Mouse (Mus musculus) intestine, embryonic 15.5 days (tissue): Measurements from ENCODE around the gene P4hb. TPM values are rescaled to one million over a fixed set of nuclear protein-coding genes. Genes with fewer than 3 reads are reported as not detected.

Source experiments
- ATAC-seq: fragments of 200-750 bp; cut with Nextera tagmentation; 2 replicates; pipeline ENCODE4 v1.8.0; 2017; ENCODE audit warnings: moderate TSS enrichment, moderate library complexity
- H3K27ac ChIP-seq: fragments of 300-500 bp; sonication (generic); 2 replicates; pipeline ENCODE4 v1.5.1; 2015; ENCODE audit warnings: mild to moderate bottlenecking, inconsistent platforms
- H3K27me3 ChIP-seq: fragments of 300-500 bp; sonication (generic); replicated peaks from 2 replicates; pipeline ENCODE4 v1.6.1; 2015; ENCODE audit warnings: inconsistent platforms
- H3K36me3 ChIP-seq: fragments of 300-500 bp; sonication (generic); 2 replicates; pipeline ENCODE4 v1.6.1; 2015; ENCODE audit warnings: inconsistent platforms
- H3K4me1 ChIP-seq: fragments of 300-500 bp; sonication (generic); replicated peaks from 2 replicates; pipeline ENCODE4 v1.6.1; 2015; ENCODE audit warnings: inconsistent platforms
- H3K4me2 ChIP-seq: fragments of 300-500 bp; sonication (generic); replicated peaks from 2 replicates; pipeline ENCODE4 v1.6.1; 2015; ENCODE audit warnings: mild to moderate bottlenecking, inconsistent platforms
- H3K4me3 ChIP-seq: fragments of 300-500 bp; sonication (generic); replicated peaks from 2 replicates; pipeline ENCODE4 v1.5.1; 2015; ENCODE audit warnings: inconsistent platforms
- H3K9ac ChIP-seq: fragments of 300-500 bp; sonication (generic); 2 replicates; pipeline ENCODE4 v1.6.1; 2015; ENCODE audit warnings: inconsistent platforms
- H3K9me3 ChIP-seq: fragments of 300-500 bp; sonication (generic); 2 replicates; pipeline ENCODE4 v1.6.1; 2016; ENCODE audit warnings: inconsistent platforms
- WGBS: fragments of 180-500 bp; shearing (Covaris S2); methylation state at CpG from one replicate; pipeline ENCODE4 v1.1.7; 2015; 5-methylcytosine and 5-hydroxymethylcytosine counted together
- polyA plus RNA-seq: library from polyadenylated mRNA; unstranded; fragments of >200 nt; fragmentation: Nextera tagmentation; extraction: Ambion mirVana; gene quantifications from 2 replicates; pipeline ENCODE4 v1.2.1, GENCODE M21; 2015

The P4hb gene
- polyA plus RNA-seq, 1 experiment from 2014 or later = 992 TPM

DNA sequence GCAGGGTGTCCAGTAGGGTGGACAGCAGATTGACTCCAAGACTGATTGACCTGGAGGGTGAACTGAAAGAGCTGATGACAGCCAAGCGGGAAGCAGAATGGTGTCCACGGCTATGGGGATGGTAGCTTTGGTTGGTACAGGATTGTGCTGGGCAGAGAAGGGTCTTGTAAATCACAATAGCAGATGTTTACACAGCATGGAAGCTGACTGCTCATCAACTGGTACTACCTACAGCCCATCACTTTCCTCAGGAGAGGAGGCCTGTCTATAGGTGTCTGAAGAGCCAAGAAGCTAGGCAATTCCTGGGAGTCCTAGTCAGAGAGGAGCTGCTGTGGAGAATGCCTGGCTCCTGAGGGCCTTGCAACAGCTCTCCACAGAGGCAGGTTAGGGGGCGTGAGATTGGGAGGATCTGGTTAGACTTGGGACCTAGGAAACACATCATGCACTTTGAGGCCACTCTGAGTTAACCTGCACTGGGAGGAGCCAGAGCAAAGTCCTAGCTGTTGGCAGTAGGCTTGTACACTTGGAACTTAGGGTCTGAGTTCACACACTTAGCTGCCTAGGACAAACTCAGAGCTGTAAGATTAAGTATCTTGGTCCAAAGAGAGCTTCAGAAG, 3.4 kb upstream of the P4hb start:
- no peak overlapping the region for H3K4me3 ChIP-seq
- peaks cover 18% of the 10 kb centered on the region for H3K36me3 ChIP-seq
- peaks cover 47% of the 10 kb centered on the region for H3K4me1 ChIP-seq
- H3K9me3 ChIP-seq = no peaks in the 10 kb centered on the region
- H3K4me2 ChIP-seq = peak overlapping the region; percentile 42
- 70% methylated on average over 3 of the region's 3 CpGs for WGBS
- peak; percentile 4 for ATAC-seq
- H3K9ac ChIP-seq = 0 out of 2 replicates have a peak overlapping the region, but pooled peaks have one; percentile 14
- H3K27ac ChIP-seq = peak overlapping the region; percentile 82
- no peaks in the 10 kb centered on the region for H3K27me3 ChIP-seq

DNA sequence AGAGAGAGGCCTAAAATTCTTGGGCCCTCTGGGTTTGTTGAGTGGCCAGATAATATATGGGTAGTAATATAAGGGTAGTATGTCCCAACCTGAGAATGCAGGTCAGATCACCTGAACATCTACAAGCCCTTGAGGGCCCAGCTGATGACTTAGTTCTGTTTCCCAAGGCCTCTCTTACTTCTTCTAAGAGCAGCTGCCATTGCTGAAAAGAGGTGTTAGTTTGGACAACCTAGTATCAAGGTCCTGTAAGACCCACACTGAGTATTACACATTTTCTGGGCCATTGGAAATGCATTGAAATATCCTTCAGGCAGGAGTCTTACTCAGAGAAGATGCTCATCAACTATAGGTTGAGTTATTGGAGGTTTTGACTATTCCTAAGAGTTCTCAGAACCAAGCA, 2.9 kb upstream of the P4hb start:
- Histone ChIP-seq H3K4me3 (no peak overlapping the region), H3K9me3 (no peaks in the 10 kb centered on the region), H3K4me2 (0 out of 2 replicates have a peak overlapping the region, but pooled peaks have one; percentile 12), H3K27ac (peak overlapping the region; percentile 68), H3K27me3 (no peaks in the 10 kb centered on the region), H3K36me3 (peaks cover 22% of the 10 kb centered on the region), H3K9ac (no peak overlapping the region), H3K4me1 (peaks cover 52% of the 10 kb centered on the region)
- no peak for ATAC-seq

DNA sequence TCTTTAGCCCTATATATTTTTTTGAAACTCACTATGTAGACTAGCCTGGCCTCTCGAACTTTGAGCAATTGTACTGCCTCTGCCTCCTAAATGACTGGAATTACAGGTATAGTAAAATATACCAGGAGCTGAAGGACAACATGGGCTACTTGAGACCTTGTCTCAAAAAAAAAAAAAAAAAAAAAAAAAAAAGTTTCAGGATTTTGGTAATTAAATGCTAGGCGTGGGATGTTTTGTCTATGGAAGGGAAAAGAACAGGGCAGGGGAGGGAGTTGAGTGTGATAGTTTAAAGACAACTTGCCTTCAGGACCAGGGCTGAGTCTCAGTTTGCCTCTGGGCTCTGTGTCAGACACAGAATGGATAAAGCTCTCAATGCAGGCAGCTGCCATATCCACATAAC, 2.0 kb upstream of the P4hb start:
- no peak for ATAC-seq
- H3K9ac ChIP-seq = no peak overlapping the region; the same call in 1 of the 2 replicates
- H3K27ac ChIP-seq = no peak overlapping the region
- H3K4me1 ChIP-seq = peaks cover 53% of the 10 kb centered on the region
- H3K4me3 ChIP-seq = no peak overlapping the region
- peaks cover 30% of the 10 kb centered on the region for H3K36me3 ChIP-seq
- H3K27me3 ChIP-seq = no peaks in the 10 kb centered on the region
- H3K9me3 ChIP-seq = no peaks in the 10 kb centered on the region
- H3K4me2 ChIP-seq = no peak overlapping the region
- 74% methylated on average over 2 of the region's 2 CpGs for WGBS

DNA sequence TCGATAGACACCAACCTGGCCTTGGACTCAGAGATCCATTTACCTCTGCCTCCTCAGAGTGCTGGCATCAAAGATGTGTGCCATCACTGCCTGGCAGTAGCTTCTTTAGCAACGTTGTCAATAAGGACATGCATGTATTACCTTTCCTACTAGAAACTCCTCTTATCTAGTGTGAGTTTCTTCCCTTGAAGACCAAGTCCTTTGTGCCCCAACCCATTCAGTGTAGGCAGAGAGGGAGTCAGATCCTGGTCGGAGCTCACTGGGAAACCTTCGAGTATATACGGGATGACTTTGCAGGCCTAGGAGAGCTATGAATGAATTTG, 1.2 kb upstream of the P4hb start:
- Histone ChIP-seq H3K9me3 (no peaks in the 10 kb centered on the region), H3K27ac (peak overlapping the region; percentile 24; the same call in 1 of the 2 replicates), H3K27me3 (no peaks in the 10 kb centered on the region), H3K9ac (peak overlapping the region; percentile 78), H3K4me3 (peak overlapping the region; percentile 96), H3K4me2 (peak overlapping the region; percentile 68), H3K4me1 (peaks cover 47% of the 10 kb centered on the region), H3K36me3 (peaks cover 32% of the 10 kb centered on the region)
- 36% methylated on average over 5 of the region's 5 CpGs for WGBS
- ATAC-seq = no peak

DNA sequence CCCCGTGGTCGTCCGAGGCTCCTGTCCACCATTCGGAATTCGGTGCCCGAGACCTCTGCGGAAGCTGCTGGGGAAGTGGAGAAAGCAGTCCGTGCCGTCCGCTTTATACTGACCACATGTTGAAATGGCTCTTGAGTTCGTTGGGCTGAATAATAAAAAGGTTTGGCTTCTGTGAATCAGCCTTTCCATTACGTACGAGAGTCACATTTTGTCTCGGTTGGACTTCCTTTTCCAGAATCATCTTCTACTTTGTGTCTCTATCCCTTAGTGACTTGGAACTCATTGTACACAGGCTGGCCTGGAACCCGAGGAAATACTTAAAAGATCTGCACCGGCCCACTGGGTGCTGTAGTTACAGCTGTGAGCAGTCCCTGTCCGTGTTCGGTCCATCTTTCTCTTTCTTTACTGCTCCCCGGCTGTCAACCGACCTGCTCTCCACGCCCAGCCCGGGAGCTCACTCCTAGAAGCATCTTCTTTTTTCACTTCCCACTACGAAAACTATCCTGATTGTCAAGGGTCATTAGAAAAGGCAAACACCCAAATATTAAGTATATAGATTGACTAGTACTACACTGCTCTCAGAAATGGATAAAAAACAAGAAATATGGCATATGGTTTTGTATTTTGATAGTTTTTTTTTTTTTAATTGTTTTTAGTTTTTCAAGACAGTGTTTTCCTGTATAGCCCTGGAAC, 678 bp upstream of the P4hb start:
- 0% methylated on average over 23 of the region's 23 CpGs for WGBS
- Histone ChIP-seq H3K4me1 (peaks cover 42% of the 10 kb centered on the region), H3K27ac (peak overlapping the region; percentile 90), H3K4me2 (peak overlapping the region; percentile 68), H3K9me3 (no peaks in the 10 kb centered on the region), H3K4me3 (peak overlapping the region; percentile 96), H3K36me3 (peaks cover 28% of the 10 kb centered on the region), H3K9ac (peak overlapping the region; percentile 78), H3K27me3 (no peaks in the 10 kb centered on the region)
- ATAC-seq = no peak

DNA sequence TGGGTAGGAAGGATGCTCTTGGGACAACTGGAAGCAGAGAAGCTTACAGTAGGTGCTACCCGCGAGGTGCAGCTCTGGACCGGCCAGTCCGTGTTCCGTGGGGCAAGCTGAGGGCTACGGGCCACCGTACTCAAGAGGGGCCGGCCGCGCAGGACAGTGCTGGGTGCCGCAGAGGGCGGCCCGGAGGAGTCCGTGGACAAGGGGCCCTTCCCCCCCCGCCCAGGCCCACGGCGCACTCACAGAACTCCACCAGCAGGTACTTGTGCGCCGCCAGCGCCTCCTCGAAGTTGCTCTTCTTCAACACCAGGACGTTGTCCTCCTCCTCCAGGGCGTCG, 669 bp downstream of the P4hb start:
- H3K27me3 ChIP-seq = no peaks in the 10 kb centered on the region
- peaks cover 30% of the 10 kb centered on the region for H3K4me1 ChIP-seq
- peak overlapping the region; percentile 96 for H3K4me3 ChIP-seq
- ATAC-seq = peak; percentile 22
- no peaks in the 10 kb centered on the region for H3K9me3 ChIP-seq
- WGBS = 0% methylated on average over 15 of the region's 24 CpGs
- H3K9ac ChIP-seq = peak overlapping the region; percentile 93
- H3K4me2 ChIP-seq = peak overlapping the region; percentile 85
- H3K27ac ChIP-seq = peak overlapping the region; percentile 85
- peaks cover 30% of the 10 kb centered on the region for H3K36me3 ChIP-seq

DNA sequence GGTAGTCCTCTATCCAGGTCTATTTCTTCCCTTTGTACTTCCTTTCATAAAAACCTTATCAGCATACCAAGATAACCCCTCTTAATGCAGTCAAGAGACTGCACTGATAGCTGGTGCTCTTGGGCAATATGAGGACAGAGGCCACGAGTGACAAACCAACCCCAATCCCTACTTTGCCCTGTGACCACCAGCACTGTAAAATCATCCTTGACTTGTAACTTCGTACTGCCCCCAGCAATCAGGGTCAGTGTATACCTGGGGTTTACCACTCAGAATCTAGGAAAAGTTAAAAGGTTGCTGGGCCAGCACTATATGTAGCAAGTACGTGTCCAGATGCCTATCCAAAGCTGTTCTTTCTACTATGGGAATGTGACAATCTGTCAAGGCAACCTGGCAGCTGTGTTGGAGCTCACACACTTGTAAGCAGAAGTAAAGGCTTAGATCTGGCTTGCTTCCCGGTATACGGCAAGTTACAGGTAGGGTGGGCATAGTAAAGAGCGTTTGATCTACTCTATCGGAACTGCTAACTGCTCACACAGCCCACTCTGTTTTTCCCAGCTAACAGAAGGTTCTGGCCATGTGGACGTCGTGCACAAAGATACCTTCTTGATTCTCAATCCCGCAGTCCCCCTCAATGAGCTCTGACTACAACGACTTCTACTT, 1.2 kb downstream of the P4hb start:
- ATAC-seq = no peak
- peak overlapping the region; percentile 85 for H3K27ac ChIP-seq
- H3K27me3 ChIP-seq = no peaks in the 10 kb centered on the region
- peak overlapping the region; percentile 93 for H3K9ac ChIP-seq
- WGBS = 6% methylated on average over 11 of the region's 11 CpGs
- peaks cover 35% of the 10 kb centered on the region for H3K36me3 ChIP-seq
- H3K4me3 ChIP-seq = peak overlapping the region; percentile 96
- peaks cover 25% of the 10 kb centered on the region for H3K4me1 ChIP-seq
- no peaks in the 10 kb centered on the region for H3K9me3 ChIP-seq
- H3K4me2 ChIP-seq = peak overlapping the region; percentile 85

DNA sequence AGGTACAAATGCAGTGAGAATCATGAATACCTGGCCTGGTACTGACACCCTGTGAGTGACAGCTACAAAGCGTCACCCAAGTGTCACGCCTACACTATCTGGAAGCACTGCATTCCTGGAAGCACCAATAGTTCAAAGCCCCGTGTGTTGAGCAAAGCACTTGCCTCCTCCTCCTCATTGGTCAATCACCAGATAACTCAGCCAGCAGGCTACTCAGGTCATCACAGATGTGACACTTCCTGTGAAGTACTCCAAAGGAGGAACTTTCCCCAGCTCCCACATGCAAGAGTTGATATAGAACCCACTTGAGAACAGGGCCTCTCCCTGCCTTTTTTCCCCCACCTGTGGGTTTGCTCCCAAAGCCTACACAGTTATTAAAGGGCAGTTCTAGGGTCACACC, 1.9 kb downstream of the P4hb start:
- no peaks in the 10 kb centered on the region for H3K9me3 ChIP-seq

DNA sequence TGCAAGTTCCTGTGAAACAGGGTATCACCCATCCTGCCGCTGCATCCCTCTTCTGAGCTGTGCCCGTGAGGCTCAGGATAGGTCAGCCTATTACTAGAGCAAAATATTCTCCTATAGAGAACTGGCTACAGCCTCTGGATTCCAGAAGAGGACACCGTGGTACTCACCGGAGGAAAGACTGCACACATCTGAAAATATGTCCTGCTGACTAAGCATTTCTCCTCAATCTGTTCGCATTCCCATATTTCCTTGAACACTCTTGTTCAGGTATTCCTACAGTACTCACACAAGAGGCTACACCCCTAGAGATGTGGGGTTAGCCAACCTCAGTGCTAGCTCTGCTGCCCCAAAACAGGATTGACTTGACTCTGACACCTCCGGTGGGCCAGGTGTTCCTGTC, 4.7 kb downstream of the P4hb start:
- peaks cover 68% of the 10 kb centered on the region for H3K36me3 ChIP-seq
- no peaks in the 10 kb centered on the region for H3K9me3 ChIP-seq
- H3K4me1 ChIP-seq = peaks cover 16% of the 10 kb centered on the region
- H3K4me2 ChIP-seq = no peak overlapping the region
- ATAC-seq = no peak
- no peaks in the 10 kb centered on the region for H3K27me3 ChIP-seq
- 94% methylated on average over 6 of the region's 6 CpGs for WGBS
- H3K9ac ChIP-seq = no peak overlapping the region
- no peak overlapping the region for H3K4me3 ChIP-seq
- no peak overlapping the region for H3K27ac ChIP-seq

More for the DNA sequence above, 1.9 kb downstream of the P4hb start:
- Histone ChIP-seq H3K9ac (peak overlapping the region; percentile 93), H3K27ac (0 out of 2 replicates have a peak overlapping the region, but pooled peaks have one; percentile 34), H3K4me1 (peaks cover 21% of the 10 kb centered on the region), H3K4me2 (peak overlapping the region; percentile 85), H3K36me3 (peaks cover 42% of the 10 kb centered on the region), H3K27me3 (no peaks in the 10 kb centered on the region), H3K4me3 (peak overlapping the region; percentile 96)
- ATAC-seq = no peak
- WGBS = 63% methylated on average over 3 of the region's 3 CpGs

DNA sequence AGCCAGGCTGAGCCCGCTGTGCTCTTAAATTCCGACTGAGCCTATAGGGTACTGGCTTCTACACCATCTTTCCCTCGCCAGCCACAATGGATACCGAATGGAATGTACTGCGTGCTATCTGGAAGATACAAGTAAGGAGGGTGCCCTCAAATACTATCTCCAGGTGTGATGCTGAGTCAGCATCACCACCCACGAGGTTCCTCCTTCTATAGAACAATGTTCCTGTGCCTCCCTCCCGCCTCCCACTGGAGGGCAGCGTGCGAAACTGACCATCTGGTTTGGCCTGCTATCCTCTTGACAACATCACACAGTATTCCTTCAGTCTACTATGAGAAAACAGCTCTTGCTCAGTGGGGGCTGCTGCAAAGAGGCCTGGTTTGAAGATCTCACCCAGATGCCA, 7.9 kb downstream of the P4hb start:
- Histone ChIP-seq H3K27ac (no peak overlapping the region), H3K27me3 (no peaks in the 10 kb centered on the region), H3K9me3 (no peaks in the 10 kb centered on the region), H3K4me3 (no peak overlapping the region), H3K9ac (no peak overlapping the region), H3K4me2 (no peak overlapping the region), H3K4me1 (peaks cover 3% of the 10 kb centered on the region; the same call in 1 of the 2 replicates), H3K36me3 (peaks cover 88% of the 10 kb centered on the region)
- WGBS = 87% methylated on average over 9 of the region's 9 CpGs
- ATAC-seq = no peak

DNA sequence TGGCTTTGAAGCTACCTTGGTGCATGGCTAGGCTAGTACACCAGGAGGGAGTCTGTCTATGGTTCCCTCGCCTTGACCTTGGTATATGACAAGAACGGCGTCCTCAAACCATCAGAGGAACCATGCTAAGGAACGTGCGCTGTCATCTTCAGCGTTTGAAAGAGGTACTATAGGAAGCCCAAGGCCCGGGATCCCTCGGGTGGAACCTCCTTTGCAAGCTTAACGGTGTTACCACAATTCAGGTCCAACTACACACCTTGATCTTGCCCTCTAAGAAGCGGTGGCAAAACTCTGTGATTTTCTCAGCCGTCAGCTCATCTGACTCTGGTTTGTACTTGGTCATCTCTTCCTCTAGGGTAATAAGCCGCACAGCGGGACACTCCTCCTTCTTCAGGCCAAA, 10.1 kb downstream of the P4hb start:
- Histone ChIP-seq H3K27me3 (no peaks in the 10 kb centered on the region), H3K9ac (no peak overlapping the region), H3K4me1 (no peaks in the 10 kb centered on the region), H3K9me3 (no peaks in the 10 kb centered on the region), H3K36me3 (peaks cover 77% of the 10 kb centered on the region), H3K27ac (no peak overlapping the region), H3K4me3 (no peak overlapping the region), H3K4me2 (no peak overlapping the region)
- 94% methylated on average over 13 of the region's 13 CpGs for WGBS
- no peak for ATAC-seq

DNA sequence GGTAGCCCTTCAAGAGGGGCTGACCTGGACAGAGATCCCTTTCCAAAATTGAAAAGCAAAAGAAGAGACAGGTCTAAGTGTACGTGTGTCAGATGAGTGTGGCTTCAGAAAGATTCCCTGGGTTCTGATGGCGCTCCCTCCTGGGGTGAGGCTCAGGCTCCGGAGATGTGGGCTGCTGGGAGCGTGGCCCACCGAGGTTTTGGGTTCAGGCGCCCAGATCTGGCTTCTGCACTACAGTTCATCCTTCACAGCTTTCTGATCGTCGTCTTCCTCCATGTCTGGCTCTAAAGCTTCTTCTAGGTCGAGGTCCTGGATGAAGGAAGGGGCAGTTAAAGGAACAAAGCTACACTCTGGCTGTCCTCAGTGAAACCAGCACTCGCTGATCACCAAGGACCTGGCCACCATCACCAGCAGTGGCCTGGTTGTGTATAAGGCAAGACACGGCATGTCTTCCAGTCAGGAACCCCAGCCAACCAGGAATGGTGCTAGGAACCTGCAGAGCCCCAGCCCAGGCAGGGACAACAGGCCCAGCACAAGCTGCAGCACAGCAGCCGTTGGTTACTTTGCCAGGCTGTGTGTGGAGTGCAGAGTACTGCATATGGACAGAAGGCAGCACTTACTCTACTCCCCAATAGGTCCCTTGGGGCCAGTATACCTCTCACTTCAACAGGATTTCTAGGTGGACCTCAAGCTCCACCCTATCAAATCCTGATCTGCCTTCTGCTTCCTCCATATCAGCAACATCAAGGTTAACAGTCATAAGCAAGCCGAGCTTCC, 11.9 kb downstream of the P4hb start:
- ATAC-seq = no peak
- no peaks in the 10 kb centered on the region for H3K9me3 ChIP-seq
- no peak overlapping the region for H3K4me3 ChIP-seq
- H3K27ac ChIP-seq = no peak overlapping the region
- H3K4me1 ChIP-seq = no peaks in the 10 kb centered on the region
- H3K9ac ChIP-seq = no peak overlapping the region
- H3K27me3 ChIP-seq = no peaks in the 10 kb centered on the region
- H3K4me2 ChIP-seq = no peak overlapping the region
- 91% methylated on average over 13 of the region's 13 CpGs for WGBS
- H3K36me3 ChIP-seq = peaks cover 60% of the 10 kb centered on the region
